Mouse (Mus musculus): Measurements from ENCODE around the gene Ech1. TPM values are rescaled to one million over a fixed set of nuclear protein-coding genes. Genes with fewer than 3 reads are reported as not detected.

The Ech1 gene
- polyA plus RNA-seq, 1 experiment = 865 TPM

- no peak for DNase-seq
- H3K27me3 ChIP-seq (replicated peaks; ENCODE audit: control insufficient read depth, insufficient read depth, low read length) = no peaks in the 10 kb centered on the region
- H3K4me1 ChIP-seq (ENCODE audit: control insufficient read depth, insufficient read depth, low read length) = peaks cover 17% of the 10 kb centered on the region
- H3K4me3 ChIP-seq (ENCODE audit: insufficient read depth, low read depth, low read length) = no peak overlapping the region
- WGBS = 84% methylated on average over 9 of the region's 9 CpGs
- H3K27ac ChIP-seq (ENCODE audit: insufficient read depth, low read depth, low read length) = no peak overlapping the region
- TF ChIP-seq CTCF (conservative IDR thresholded peaks at IDR 0.05; ENCODE audit: insufficient read depth, insufficient read length, low read depth, low read length) = no peak
- TF ChIP-seq POLR2A (IDR thresholded peaks at IDR 0.05; ENCODE audit: low read depth, low read length) = no peak
- peaks cover 33% of the 10 kb centered on the region for H3K36me3 ChIP-seq (ENCODE audit: control insufficient read depth, insufficient read depth, low read length)
These were observed 9.8 kb upstream of the Ech1 start for GRCm38 (mm10) chr7:28815230-28815629.

GRCm38 (mm10) chr7:28816201-28816600 is 8.8 kb upstream of the Ech1 start:
- 59% methylated on average over 9 of the region's 9 CpGs for WGBS
- TF ChIP-seq POLR2A (IDR thresholded peaks at IDR 0.05; ENCODE audit: low read depth, low read length) (no peak), CTCF (conservative IDR thresholded peaks at IDR 0.05; ENCODE audit: insufficient read depth, insufficient read length, low read depth, low read length) (no peak)
- Histone ChIP-seq H3K27me3 (replicated peaks; ENCODE audit: control insufficient read depth, insufficient read depth, low read length) (no peaks in the 10 kb centered on the region), H3K27ac (ENCODE audit: insufficient read depth, low read depth, low read length) (no peak overlapping the region), H3K4me3 (ENCODE audit: insufficient read depth, low read depth, low read length) (no peak overlapping the region), H3K4me1 (ENCODE audit: control insufficient read depth, insufficient read depth, low read length) (peaks cover 17% of the 10 kb centered on the region), H3K36me3 (ENCODE audit: control insufficient read depth, insufficient read depth, low read length) (peaks cover 40% of the 10 kb centered on the region)
- peak; percentile 43 for DNase-seq

- H3K4me1 ChIP-seq (ENCODE audit: control insufficient read depth, insufficient read depth, low read length) = peaks cover 22% of the 10 kb centered on the region
- H3K36me3 ChIP-seq (ENCODE audit: control insufficient read depth, insufficient read depth, low read length) = peaks cover 43% of the 10 kb centered on the region
- no peak overlapping the region for H3K27ac ChIP-seq (ENCODE audit: insufficient read depth, low read depth, low read length)
- TF ChIP-seq CTCF (conservative IDR thresholded peaks at IDR 0.05; ENCODE audit: insufficient read depth, insufficient read length, low read depth, low read length) (no peak), POLR2A (IDR thresholded peaks at IDR 0.05; ENCODE audit: low read depth, low read length) (no peak)
- 85% methylated on average over 10 of the region's 10 CpGs for WGBS
- no peak overlapping the region for H3K4me3 ChIP-seq (ENCODE audit: insufficient read depth, low read depth, low read length)
- no peak for DNase-seq
- no peaks in the 10 kb centered on the region for H3K27me3 ChIP-seq (replicated peaks; ENCODE audit: control insufficient read depth, insufficient read depth, low read length)
These were observed 8.1 kb upstream of the Ech1 start for GRCm38 (mm10) chr7:28816920-28817319.

GRCm38 (mm10) chr7:28817524-28817923 is 7.5 kb upstream of the Ech1 start:
- TF ChIP-seq POLR2A (IDR thresholded peaks at IDR 0.05; ENCODE audit: low read depth, low read length) (no peak), CTCF (conservative IDR thresholded peaks at IDR 0.05; ENCODE audit: insufficient read depth, insufficient read length, low read depth, low read length) (no peak)
- Histone ChIP-seq H3K27me3 (replicated peaks; ENCODE audit: control insufficient read depth, insufficient read depth, low read length) (no peaks in the 10 kb centered on the region), H3K36me3 (ENCODE audit: control insufficient read depth, insufficient read depth, low read length) (peaks cover 45% of the 10 kb centered on the region), H3K27ac (ENCODE audit: insufficient read depth, low read depth, low read length) (no peak overlapping the region), H3K4me3 (ENCODE audit: insufficient read depth, low read depth, low read length) (no peak overlapping the region), H3K4me1 (ENCODE audit: control insufficient read depth, insufficient read depth, low read length) (peaks cover 21% of the 10 kb centered on the region)
- 72% methylated on average over 6 of the region's 6 CpGs for WGBS
- no peak for DNase-seq

- H3K36me3 ChIP-seq (ENCODE audit: control insufficient read depth, insufficient read depth, low read length) = peaks cover 45% of the 10 kb centered on the region
- no peak overlapping the region for H3K27ac ChIP-seq (ENCODE audit: insufficient read depth, low read depth, low read length)
- peaks cover 19% of the 10 kb centered on the region; the same call in 1 of the 2 replicates for H3K4me1 ChIP-seq (ENCODE audit: control insufficient read depth, insufficient read depth, low read length)
- 77% methylated on average over 4 of the region's 4 CpGs for WGBS
- H3K27me3 ChIP-seq (replicated peaks; ENCODE audit: control insufficient read depth, insufficient read depth, low read length) = no peaks in the 10 kb centered on the region
- DNase-seq = no peak
- TF ChIP-seq CTCF (conservative IDR thresholded peaks at IDR 0.05; ENCODE audit: insufficient read depth, insufficient read length, low read depth, low read length) (no peak), POLR2A (IDR thresholded peaks at IDR 0.05; ENCODE audit: low read depth, low read length) (no peak)
- H3K4me3 ChIP-seq (ENCODE audit: insufficient read depth, low read depth, low read length) = no peak overlapping the region
These were observed 7.1 kb upstream of the Ech1 start for GRCm38 (mm10) chr7:28817957-28818356.

GRCm38 (mm10) chr7:28818436-28818835 is 6.6 kb upstream of the Ech1 start:
- Histone ChIP-seq H3K27ac (ENCODE audit: insufficient read depth, low read depth, low read length) (no peak overlapping the region), H3K27me3 (replicated peaks; ENCODE audit: control insufficient read depth, insufficient read depth, low read length) (no peaks in the 10 kb centered on the region), H3K4me3 (ENCODE audit: insufficient read depth, low read depth, low read length) (no peak overlapping the region), H3K4me1 (ENCODE audit: control insufficient read depth, insufficient read depth, low read length) (peaks cover 16% of the 10 kb centered on the region; the same call in 1 of the 2 replicates), H3K36me3 (ENCODE audit: control insufficient read depth, insufficient read depth, low read length) (peaks cover 41% of the 10 kb centered on the region)
- TF ChIP-seq CTCF (conservative IDR thresholded peaks at IDR 0.05; ENCODE audit: insufficient read depth, insufficient read length, low read depth, low read length) = no peak
- no peak for TF ChIP-seq POLR2A (IDR thresholded peaks at IDR 0.05; ENCODE audit: low read depth, low read length)
- WGBS = 75% methylated on average over 18 of the region's 18 CpGs
- no peak for DNase-seq

DNA sequence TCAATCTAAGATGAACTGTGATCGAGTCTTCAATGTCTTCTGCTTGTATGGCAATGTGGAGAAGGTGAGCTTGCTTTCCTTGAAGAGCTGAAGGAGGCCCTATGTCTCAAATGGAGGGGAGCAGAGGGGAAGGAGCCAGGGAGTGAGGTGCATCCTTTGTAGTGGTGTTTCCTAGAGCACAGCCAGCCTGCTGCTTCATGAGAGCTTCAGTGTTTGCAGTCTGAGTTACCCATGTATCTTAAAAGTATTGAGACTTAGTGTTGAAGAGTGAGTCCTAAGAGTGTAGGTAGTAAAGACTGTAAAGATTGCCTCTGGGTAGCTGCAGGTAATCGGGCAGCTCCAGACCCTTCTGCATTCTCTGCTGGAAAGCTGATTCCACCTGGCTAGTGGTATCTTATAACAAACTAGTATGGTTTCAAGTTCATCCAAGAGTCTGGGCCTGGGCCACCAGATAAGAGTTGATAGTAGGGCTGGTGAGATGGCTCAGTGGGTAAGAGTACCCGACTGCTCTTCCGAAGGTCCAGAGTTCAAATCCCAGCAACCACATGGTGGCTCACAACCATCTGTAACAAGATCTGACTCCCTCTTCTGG is 6.1 kb upstream of the Ech1 start:
- WGBS = 64% methylated on average over 4 of the region's 4 CpGs
- Histone ChIP-seq H3K36me3 (ENCODE audit: control insufficient read depth, insufficient read depth, low read length) (peaks cover 37% of the 10 kb centered on the region), H3K27me3 (replicated peaks; ENCODE audit: control insufficient read depth, insufficient read depth, low read length) (no peaks in the 10 kb centered on the region), H3K4me3 (ENCODE audit: insufficient read depth, low read depth, low read length) (no peak overlapping the region), H3K27ac (ENCODE audit: insufficient read depth, low read depth, low read length) (no peak overlapping the region), H3K4me1 (ENCODE audit: control insufficient read depth, insufficient read depth, low read length) (peaks cover 16% of the 10 kb centered on the region; the same call in 1 of the 2 replicates)
- TF ChIP-seq POLR2A (IDR thresholded peaks at IDR 0.05; ENCODE audit: low read depth, low read length) (no peak), CTCF (conservative IDR thresholded peaks at IDR 0.05; ENCODE audit: insufficient read depth, insufficient read length, low read depth, low read length) (no peak)
- DNase-seq = no peak

Data from kidney, adult 2 months (tissue).